Mouse (Mus musculus) MEL (cell line): ENCODE measurements at regions not wholly inside any gene's neighbourhood (a gene's known extent, or its start where the extent isn't known, plus 50 kb on each side); places are given as distances from the start of the nearest gene placed in this dataset.

Experiments used
- DNase-seq: peaks from one replicate; pipeline ENCODE4 v3.0.0; 2011; ENCODE audit warnings: low read depth, low spot score
- H3K27ac ChIP-seq: 2 replicates; pipeline ENCODE4 v1.5.1; 2012; ENCODE audit warnings: low read depth, mild to moderate bottlenecking, control low read depth, low read length, moderate library complexity; ENCODE audit not compliant: control insufficient read depth
- H3K27me3 ChIP-seq, 2 experiments: fragments of 150-350 bp in 1 of 2; sonication (generic) in 1 of 2; 2 replicates each; pipeline ENCODE4 v1.6.1; 2012; ENCODE audit warnings: low read length in 2 of 2, mild to moderate bottlenecking in 2 of 2, improper control_type of control experiment in 1 of 2, moderate library complexity in 1 of 2; ENCODE audit not compliant: insufficient read depth in 2 of 2, control insufficient read depth in 1 of 2
- H3K36me3 ChIP-seq, 2 experiments: 2 replicates each; pipeline ENCODE4 v1.6.1; 2012 to 2014; ENCODE audit warnings: low read length in 2 of 2, improper control_type of control experiment in 1 of 2, inconsistent platforms in 1 of 2, mild to moderate bottlenecking in 1 of 2; ENCODE audit not compliant: insufficient read depth in 2 of 2, control insufficient read depth in 1 of 2
- H3K4me1 ChIP-seq, 2 experiments: fragments of 150-350 bp in 1 of 2; sonication (generic) in 1 of 2; 2 replicates each; pipeline ENCODE4 v1.6.1; 2012; ENCODE audit warnings: low read length in 2 of 2, improper control_type of control experiment in 1 of 2, mild to moderate bottlenecking in 1 of 2; ENCODE audit not compliant: insufficient read depth in 2 of 2, control insufficient read depth in 1 of 2
- H3K4me3 ChIP-seq, 2 experiments: fragments of 150-350 bp in 1 of 2; sonication (generic) in 1 of 2; 2 replicates each; pipeline ENCODE4 v1.5.1; 2012; ENCODE audit warnings: low read depth in 2 of 2, low read length in 2 of 2, mild to moderate bottlenecking in 2 of 2, moderate library complexity in 2 of 2, control low read depth in 1 of 2, improper control_type of control experiment in 1 of 2; ENCODE audit not compliant: control insufficient read depth in 1 of 2, insufficient read depth in 1 of 2
- H3K79me2 ChIP-seq: 2 replicates; pipeline ENCODE4 v1.6.1; 2012; ENCODE audit warnings: mild to moderate bottlenecking, low read length, moderate library complexity; ENCODE audit not compliant: control insufficient read depth, poor library complexity, insufficient read depth
- H3K9ac ChIP-seq: 2 replicates; pipeline ENCODE4 v1.6.1; 2012; ENCODE audit warnings: low read depth, mild to moderate bottlenecking, control low read depth, low read length, moderate library complexity; ENCODE audit not compliant: control insufficient read depth, poor library complexity, severe bottlenecking
- H3K9me3 ChIP-seq: fragments of 150-350 bp; sonication (generic); replicated peaks from 2 replicates; pipeline ENCODE4 v1.6.1; 2012; ENCODE audit warnings: mild to moderate bottlenecking, low read length, improper control_type of control experiment, moderate library complexity; ENCODE audit not compliant: insufficient read depth
- BHLHE40 ChIP-seq: IDR thresholded peaks from 2 replicates; pipeline ENCODE4 v1.6.1; 2012; ENCODE audit warnings: low read depth, mild to moderate bottlenecking, inconsistent platforms, low read length, improper control_type of control experiment, borderline replicate concordance
- CHD2 ChIP-seq: IDR thresholded peaks from 2 replicates; pipeline ENCODE4 v1.6.1; 2011; ENCODE audit warnings: low read length, improper control_type of control experiment
- E2F4 ChIP-seq: IDR thresholded peaks from 2 replicates; pipeline ENCODE4 v1.6.1; 2011; ENCODE audit warnings: low read depth, low read length, improper control_type of control experiment, borderline replicate concordance
- ELF1 ChIP-seq: IDR thresholded peaks from 2 replicates; pipeline ENCODE4 v1.6.1; 2014; ENCODE audit warnings: low read depth, mild to moderate bottlenecking, inconsistent platforms, low read length, improper control_type of control experiment, moderate library complexity
- ETS1 ChIP-seq: IDR thresholded peaks from 2 replicates; pipeline ENCODE4 v1.6.1; 2012; ENCODE audit warnings: low read depth, mild to moderate bottlenecking, inconsistent platforms, low read length, improper control_type of control experiment, moderate library complexity
- MAFK ChIP-seq: IDR thresholded peaks from 2 replicates; pipeline ENCODE4 v1.6.1; 2011; ENCODE audit warnings: low read depth, mild to moderate bottlenecking, low read length, improper control_type of control experiment, borderline replicate concordance
- POLR2A ChIP-seq, 2 experiments: IDR thresholded peaks; 2 replicates each; pipeline ENCODE4 v1.6.1; 2011 to 2012; ENCODE audit warnings: low read length in 2 of 2, mild to moderate bottlenecking in 2 of 2, control low read depth in 1 of 2, improper control_type of control experiment in 1 of 2, low read depth in 1 of 2, moderate library complexity in 1 of 2; ENCODE audit not compliant: control insufficient read depth in 1 of 2, insufficient read depth in 1 of 2, poor library complexity in 1 of 2
- POLR2AphosphoS2 ChIP-seq: IDR thresholded peaks from 2 replicates; pipeline ENCODE4 v1.6.1; 2011; ENCODE audit warnings: low read length, improper control_type of control experiment
- POLR2AphosphoS5 ChIP-seq: IDR thresholded peaks from 2 replicates; pipeline ENCODE4 v1.6.1; 2012; ENCODE audit warnings: low read depth, borderline replicate concordance, mild to moderate bottlenecking, inconsistent platforms, low read length, moderate library complexity, mixed read lengths
- RAD21 ChIP-seq: IDR thresholded peaks from 2 replicates; pipeline ENCODE4 v1.6.1; 2011; ENCODE audit warnings: mild to moderate bottlenecking, low read depth, low read length, improper control_type of control experiment
- SIN3A ChIP-seq: IDR thresholded peaks from 2 replicates; pipeline ENCODE4 v1.6.1; 2012; ENCODE audit warnings: low read length, improper control_type of control experiment, inconsistent platforms
- TAL1 ChIP-seq: IDR thresholded peaks from 2 replicates; pipeline ENCODE4 v1.6.1; 2012; ENCODE audit warnings: mild to moderate bottlenecking, inconsistent platforms, low read length, moderate library complexity, mixed read lengths
- TBP ChIP-seq: IDR thresholded peaks from 2 replicates; pipeline ENCODE4 v1.8.0; 2011; ENCODE audit warnings: low read depth, low read length, improper control_type of control experiment
- TCF12 ChIP-seq: IDR thresholded peaks from 2 replicates; pipeline ENCODE4 v1.6.1; 2014; ENCODE audit warnings: low read depth, mild to moderate bottlenecking, inconsistent platforms, low read length, improper control_type of control experiment, moderate library complexity
- USF2 ChIP-seq, 2 experiments: IDR thresholded peaks; 2 replicates each; pipeline ENCODE4 v1.6.1; 2011 to 2012; ENCODE audit warnings: improper control_type of control experiment in 2 of 2, low read length in 2 of 2, borderline replicate concordance in 1 of 2, inconsistent platforms in 1 of 2, low read depth in 1 of 2, mild to moderate bottlenecking in 1 of 2; ENCODE audit not compliant: insufficient read depth in 1 of 2
- ZKSCAN1 ChIP-seq: IDR thresholded peaks from 2 replicates; pipeline ENCODE4 v1.6.1; 2012; ENCODE audit warnings: low read depth, mild to moderate bottlenecking, inconsistent platforms, low read length, improper control_type of control experiment, moderate library complexity
- ZMIZ1 ChIP-seq: IDR thresholded peaks from 2 replicates; pipeline ENCODE4 v1.6.1; 2012; ENCODE audit warnings: low read depth, mild to moderate bottlenecking, inconsistent platforms, low read length, improper control_type of control experiment, moderate library complexity
- ZNF384 ChIP-seq: IDR thresholded peaks from 2 replicates; pipeline ENCODE4 v1.6.1; 2012; ENCODE audit warnings: low read depth, mild to moderate bottlenecking, inconsistent platforms, low read length, improper control_type of control experiment

DNA sequence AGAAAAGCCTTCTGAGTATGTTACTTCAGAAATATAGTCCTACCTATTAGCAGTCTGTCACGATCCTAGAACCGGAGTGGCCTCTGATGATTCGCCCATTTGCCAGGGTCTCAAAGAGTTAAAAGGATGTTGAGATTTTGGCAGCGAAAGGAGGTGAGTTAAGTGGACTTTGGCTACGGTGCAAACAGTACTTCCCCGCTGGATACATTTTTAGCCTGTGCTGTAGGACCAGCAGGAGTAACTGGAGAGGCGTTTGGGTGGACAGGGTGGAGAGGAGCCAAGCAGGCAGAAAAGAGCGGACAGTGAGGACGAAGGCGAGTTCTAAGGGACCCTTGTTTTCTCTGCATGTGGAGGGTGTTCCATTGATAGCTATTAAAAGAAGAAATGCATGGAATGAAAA lies 76.6 kb upstream of the Mkln1 start:
- TF ChIP-seq POLR2AphosphoS5 (no peak), TAL1 (no peak), ZNF384 (no peak), CHD2 (no peak), BHLHE40 (no peak), POLR2AphosphoS2 (no peak), MAFK (no peak), ETS1 (no peak)
- no peaks in the 10 kb centered on the region; a peak in 1 of 4 replicates for H3K27me3 ChIP-seq
- H3K36me3 ChIP-seq: no peaks in the 10 kb centered on the region
- H3K79me2 ChIP-seq: no peaks in the 10 kb centered on the region
- no peak overlapping the region for H3K27ac ChIP-seq
- H3K4me3 ChIP-seq: no peak overlapping the region
- H3K9me3 ChIP-seq: no peaks in the 10 kb centered on the region
- H3K4me1 ChIP-seq: no peaks in the 10 kb centered on the region
- no peak overlapping the region for H3K9ac ChIP-seq
- no peak for DNase-seq

DNA sequence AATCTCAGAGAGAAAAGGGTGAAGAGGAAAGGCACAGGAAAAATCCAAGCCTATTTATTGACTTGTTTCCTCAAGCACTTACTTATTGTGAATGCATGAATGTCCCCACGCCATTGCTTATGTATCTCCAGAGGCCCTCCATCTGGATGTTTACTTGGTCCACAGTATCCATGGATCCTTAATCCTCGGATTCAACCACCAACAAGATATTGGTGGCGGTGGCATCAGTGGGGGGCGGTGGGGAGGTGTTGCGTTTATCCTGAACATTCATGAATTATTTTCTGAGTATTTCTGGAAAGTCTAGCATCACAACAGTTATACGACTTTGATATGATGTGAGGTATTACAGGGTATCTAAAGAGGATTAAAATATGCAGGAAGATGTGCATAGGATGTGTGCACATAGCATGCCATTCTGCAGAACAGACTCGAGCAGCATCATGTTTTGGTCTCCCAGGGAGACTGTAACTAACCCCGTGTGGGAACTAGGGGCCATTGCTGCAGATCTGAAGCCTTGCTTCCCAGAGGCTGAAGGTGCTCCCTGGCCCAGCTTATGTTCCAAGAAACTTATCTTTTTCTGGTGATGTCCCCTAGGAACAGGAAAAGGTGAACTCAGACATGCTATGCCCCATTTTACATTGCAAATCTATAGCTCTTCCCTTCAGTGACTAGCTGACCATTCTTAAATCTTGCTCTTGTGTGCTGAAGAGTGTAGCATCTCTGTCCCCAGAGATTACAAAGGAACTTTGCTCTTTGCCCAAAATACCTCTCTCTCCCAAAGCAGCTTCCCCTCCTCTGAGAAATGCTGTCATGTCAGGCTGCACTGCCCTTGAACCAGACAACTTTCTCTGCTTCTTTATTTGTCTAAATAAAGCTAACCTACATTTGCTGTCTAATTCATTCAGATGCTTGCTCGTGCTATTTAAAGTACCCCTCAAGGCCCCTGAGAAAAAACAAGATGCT lies 75.0 kb upstream of the Mkln1 start:
- Histone ChIP-seq H3K4me1 (no peaks in the 10 kb centered on the region), H3K27me3 (no peaks in the 10 kb centered on the region; a peak in 1 of 4 replicates), H3K79me2 (no peaks in the 10 kb centered on the region), H3K36me3 (no peaks in the 10 kb centered on the region), H3K9ac (no peak overlapping the region), H3K9me3 (no peaks in the 10 kb centered on the region), H3K27ac (no peak overlapping the region), H3K4me3 (no peak overlapping the region)
- no peak for TF ChIP-seq USF2 (IDR thresholded peaks at IDR 0.05; ENCODE audit: borderline replicate concordance in 1 of 2, insufficient read depth in 1 of 2, low read depth in 1 of 2, low read length in 2 of 2)
- TF ChIP-seq MAFK: no peak
- TF ChIP-seq CHD2: no peak
- TF ChIP-seq TCF12: no peak
- no peak for TF ChIP-seq RAD21
- no peak for TF ChIP-seq ZKSCAN1
- no peak for TF ChIP-seq E2F4
- TF ChIP-seq SIN3A: no peak
- TF ChIP-seq POLR2A (IDR thresholded peaks at IDR 0.05; ENCODE audit: control insufficient read depth in 1 of 2, insufficient read depth in 1 of 2, low read depth in 1 of 2, low read length in 2 of 2, poor library complexity in 1 of 2): no peak
- TF ChIP-seq TBP: no peak
- no peak for TF ChIP-seq ZNF384
- TF ChIP-seq ETS1: no peak
- TF ChIP-seq ELF1: no peak
- no peak for TF ChIP-seq ZMIZ1
- DNase-seq: no peak
